Mouse (Mus musculus): ENCODE measurements around the gene Capg.

The Capg gene

DNA sequence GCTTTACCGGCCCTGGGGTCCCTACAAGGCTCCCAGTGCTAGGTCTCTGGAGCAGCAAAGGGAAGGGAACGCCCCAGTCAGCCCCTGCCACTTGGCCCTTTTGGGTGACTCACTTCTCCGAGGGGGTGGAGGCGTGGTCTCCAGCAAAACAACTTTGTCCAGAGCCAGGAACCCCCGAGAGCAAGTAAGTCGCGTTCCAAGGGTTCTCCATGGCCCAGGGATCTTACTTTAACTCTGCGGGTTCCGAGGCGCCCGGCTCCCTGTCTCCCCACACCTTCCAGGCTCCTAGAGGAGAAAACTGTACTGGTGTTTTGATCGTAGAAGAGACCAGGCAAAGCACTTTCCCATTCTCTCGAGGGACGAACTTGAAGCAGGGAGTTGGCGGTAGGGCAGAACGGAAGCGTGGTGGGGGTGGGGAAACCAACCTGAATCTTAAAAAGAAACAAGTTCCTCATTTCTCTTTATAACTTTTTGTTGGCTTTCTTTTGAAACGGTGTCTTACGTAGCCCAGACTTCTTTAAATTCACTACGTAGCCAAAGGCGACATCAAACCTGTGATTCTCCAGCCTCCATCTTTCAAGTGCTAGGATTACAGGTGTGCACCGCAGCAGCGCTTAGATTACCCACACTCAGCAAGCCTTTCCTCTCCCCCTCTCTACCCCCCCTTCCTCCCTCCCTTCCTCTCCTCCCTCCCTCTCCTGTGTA lies at the start of gene Capg:
Capg (plus strand) TSS at position 109 of the 705 bp plus-strand sequence.
- DNase-seq (ENCODE audit: low read depth, low spot score) = no peak

- no peak for DNase-seq (ENCODE audit: low read depth, low spot score)
Observed at GRCm38 (mm10) chr6:72498950-72499349, 45.2 kb upstream of the Capg start.

- no peak for DNase-seq (ENCODE audit: low read depth, low spot score)
Observed at GRCm38 (mm10) chr6:72503309-72503708, 40.9 kb upstream of the Capg start.

GRCm38 (mm10) chr6:72503939-72504338 lies 40.3 kb upstream of the Capg start:
- no peak for DNase-seq (ENCODE audit: low read depth, low spot score)

- DNase-seq (ENCODE audit: low read depth, low spot score) = no peak
Observed at GRCm38 (mm10) chr6:72506104-72506503, 38.1 kb upstream of the Capg start.

DNA sequence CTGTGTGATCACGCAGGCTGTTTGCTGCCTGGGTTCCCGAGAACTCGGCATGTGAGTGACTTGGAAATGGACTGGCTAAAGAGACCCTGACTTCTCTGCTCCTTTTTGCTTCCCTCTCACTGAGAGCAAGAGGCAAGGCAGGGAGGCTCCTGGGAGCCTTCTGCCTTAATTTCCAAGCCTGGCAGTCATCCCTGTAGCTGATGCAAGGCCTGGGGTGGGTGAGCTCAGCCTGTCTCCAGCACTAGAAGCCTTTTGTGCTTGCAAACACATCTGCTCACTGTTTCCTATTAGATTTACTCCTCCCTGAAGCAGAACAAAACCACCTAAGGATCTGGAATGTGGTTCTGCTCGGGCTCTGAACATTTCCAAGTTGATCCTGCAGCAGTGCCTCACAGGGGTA lies 35.6 kb upstream of the Capg start:
- peak; percentile 51 for DNase-seq (ENCODE audit: low read depth, low spot score)

DNA sequence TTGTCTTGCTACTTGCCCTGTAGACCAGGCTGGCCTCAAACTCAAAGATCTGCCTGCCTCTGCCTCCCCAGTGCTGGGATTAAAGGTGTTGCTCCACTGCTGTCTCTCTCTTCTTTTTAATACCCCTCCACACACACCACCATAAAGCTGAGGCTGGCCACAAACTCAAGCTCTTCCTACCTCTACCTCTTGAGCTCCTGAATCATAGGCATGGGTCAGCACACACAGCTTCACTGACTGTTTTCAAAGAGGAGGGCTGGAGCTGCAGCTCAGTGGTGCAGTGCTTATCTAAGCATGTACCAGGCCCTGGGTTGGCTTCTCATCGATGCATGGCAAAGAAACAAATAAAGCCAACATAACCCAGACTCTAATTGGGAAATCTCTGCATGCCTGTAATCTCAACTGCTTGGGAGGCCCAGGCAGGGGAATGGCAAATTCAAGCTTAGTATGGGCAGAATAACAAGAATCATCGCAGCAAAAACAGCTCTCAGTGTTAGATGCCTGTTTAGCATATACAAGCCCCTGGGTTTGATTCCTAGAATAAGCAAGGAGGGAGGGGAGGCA lies 34.2 kb upstream of the Capg start:
- no peak for DNase-seq (ENCODE audit: low read depth, low spot score)

DNA sequence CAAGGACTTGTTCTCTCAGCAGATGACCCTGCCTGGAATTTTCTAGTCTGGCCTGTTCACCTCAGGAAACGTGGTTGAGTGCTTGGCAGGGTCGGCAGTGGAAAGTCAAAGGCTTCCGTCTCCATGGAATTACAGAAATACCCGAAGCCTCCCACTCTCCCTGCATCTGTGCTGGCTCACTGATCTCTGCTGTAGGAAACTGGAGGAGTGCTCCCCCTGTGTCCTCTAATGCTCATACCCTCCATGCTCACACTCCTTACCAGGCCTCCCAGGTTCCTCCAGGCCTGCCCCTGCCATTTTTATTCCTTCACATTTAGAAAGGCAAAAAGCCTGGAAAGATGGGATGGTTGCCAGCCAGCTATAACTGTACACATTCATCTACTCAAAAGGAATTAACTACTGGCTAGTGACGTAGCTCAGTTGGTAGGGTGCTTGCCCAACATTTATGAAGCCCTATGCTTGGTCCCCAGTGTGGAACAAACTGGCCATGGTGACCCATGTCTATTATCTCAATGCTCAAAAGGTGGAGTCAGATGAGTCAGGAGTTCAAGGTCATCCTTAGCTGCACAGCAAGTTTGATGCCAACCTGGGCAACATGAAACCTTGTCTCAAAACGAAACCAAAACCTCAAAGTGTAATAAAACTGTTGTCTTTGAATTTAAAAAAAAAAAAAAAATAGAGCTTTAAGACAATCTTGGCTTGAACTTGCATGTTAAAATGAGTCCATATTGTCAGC lies 33.3 kb upstream of the Capg start:
- peak; percentile 51 for DNase-seq (ENCODE audit: low read depth, low spot score)

DNA sequence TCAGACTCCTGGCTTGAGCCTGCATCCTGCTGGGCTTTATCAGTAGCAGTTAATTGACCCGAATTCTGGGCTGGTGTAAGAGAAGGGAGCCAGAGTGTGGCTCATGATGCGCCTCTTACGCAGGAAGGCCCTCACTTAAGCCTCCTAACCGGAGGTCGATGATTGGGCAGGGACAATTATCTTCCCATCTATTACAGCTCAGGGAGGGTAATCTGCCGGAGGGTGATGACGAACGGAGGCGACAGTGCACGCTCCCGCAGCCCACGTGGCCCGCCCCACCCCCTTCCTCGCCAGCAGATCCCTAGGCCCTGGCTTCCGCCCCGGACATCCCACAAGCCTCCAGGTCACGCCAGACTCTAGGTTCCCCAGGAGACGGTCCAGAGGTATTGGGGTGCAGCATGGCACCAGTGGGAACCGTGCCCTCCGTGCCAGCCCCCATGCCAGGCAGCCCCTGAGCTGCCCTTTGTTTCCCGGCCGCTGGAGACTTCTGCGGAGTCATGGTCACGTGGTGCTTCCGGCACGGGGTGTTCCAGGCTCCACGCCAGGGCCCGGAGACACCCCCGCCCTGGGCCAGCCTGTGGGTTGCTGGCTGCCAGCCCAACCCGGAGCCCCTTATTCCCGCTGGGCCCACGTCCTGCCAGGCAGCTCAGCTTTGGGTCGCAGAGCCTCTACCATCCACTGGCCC lies 31.7 kb upstream of the Capg start:
- peak; percentile 94 for DNase-seq (ENCODE audit: low read depth, low spot score)

DNA sequence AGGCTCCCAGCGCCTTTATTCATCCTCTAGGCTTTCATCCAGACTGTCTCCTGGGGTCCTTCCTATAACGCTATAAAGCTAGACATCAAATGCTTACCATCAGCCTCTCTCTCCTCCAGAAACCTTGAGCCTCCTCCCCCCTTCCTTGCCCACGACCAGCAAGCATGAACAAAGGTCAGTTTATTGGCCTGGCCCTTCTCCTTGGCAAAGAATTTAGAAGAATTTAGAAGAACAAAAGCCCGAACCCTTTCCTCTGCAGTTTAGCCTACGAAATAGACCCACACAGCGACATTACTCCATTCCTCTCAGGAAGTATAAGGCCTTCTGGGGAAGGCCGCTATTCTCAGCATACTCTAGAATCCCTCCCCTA lies 31.1 kb upstream of the Capg start:
- no peak for DNase-seq (ENCODE audit: low read depth, low spot score)

DNA sequence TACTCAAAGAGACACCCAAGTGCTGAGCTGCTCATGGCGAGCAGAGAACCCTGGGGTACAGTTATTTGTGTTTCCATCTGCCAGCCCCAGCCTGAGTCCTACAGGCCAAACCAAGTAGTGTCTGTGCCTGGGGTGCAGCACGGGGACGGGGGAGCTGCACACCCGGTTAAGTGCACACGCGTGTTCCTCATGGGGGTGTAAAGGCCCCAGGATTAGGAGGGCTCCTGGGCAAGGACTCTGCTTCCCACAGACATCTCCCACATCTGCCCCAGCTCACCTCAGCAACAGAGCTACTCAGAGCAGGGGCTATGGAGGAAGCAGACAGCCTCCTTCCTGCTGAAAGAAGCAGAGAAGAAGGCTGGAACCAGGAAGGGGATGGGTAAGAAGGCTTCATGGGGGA lies 28.5 kb upstream of the Capg start:
- no peak for DNase-seq (ENCODE audit: low read depth, low spot score)

DNA sequence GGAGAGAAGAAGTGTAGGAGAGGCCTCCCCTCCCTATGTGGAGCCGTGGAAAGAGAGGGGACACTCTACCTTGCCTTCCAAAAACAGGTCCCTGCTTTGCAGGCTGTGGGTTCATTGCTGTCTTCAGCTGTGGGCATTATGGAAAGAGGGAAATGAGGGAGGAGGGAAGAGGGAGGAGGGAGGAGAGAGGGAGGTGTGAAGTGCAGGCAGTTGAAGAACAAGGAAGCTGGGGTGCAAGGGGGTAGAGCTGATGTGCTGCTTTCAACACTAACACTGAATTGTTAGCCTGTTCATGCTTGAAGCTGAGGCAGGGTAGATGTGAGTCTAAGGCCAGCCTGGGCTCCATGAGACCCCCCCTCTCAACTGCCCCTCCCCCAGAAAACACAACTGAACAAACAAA lies 25.3 kb upstream of the Capg start:
- peak; percentile 64 for DNase-seq (ENCODE audit: low read depth, low spot score)

DNA sequence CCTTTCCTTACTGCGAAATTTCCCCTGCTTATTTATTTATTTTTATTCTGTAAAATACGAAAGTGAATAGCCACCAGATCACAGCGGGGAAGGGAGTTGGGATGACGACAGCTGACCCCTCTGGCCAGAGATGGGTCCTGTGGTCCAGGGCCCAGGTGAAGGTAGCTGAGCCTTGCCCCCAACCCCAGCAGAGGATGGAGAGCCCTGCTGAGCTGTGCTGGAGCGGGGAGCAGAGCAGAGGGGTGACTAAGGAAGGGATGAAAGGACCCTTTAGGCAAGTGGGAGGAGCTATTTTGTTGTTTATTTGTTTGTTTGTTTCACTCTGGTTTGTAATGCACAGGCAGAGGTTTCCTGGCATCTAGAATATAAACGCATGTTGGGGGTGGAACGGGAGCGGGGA lies 24.9 kb upstream of the Capg start:
- no peak for DNase-seq (ENCODE audit: low read depth, low spot score)

GRCm38 (mm10) chr6:72519892-72520663 lies 24.1 kb upstream of the Capg start:
- DNase-seq (ENCODE audit: low read depth, low spot score) = peak; percentile 82

- no peak for DNase-seq (ENCODE audit: low read depth, low spot score)
Observed at GRCm38 (mm10) chr6:72520904-72521303, 23.3 kb upstream of the Capg start.

DNA sequence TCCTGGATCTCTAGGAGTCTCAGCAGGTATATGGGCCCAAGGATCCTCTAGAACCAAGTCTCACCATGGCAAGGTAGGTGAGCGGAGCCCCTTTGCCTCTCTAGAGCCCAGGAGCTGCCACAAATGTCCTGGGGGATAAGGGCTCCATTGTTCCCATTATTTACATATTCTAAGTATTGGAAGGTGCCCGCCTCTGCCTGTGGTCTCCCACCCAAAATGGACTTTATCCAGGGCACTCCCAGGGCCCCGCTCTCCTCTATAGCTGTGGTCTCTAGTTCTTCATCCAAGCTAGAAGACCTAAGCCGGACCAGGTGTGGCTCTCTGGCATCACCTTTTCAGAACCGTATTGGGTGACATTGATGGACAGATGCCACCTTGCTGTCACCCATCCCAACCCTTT lies 22.6 kb upstream of the Capg start, which contains the start of gene Sh2d6:
Sh2d6 (minus strand) TSS at position 101 of the 400 bp plus-strand sequence.
- no peak for DNase-seq (ENCODE audit: low read depth, low spot score)

DNA sequence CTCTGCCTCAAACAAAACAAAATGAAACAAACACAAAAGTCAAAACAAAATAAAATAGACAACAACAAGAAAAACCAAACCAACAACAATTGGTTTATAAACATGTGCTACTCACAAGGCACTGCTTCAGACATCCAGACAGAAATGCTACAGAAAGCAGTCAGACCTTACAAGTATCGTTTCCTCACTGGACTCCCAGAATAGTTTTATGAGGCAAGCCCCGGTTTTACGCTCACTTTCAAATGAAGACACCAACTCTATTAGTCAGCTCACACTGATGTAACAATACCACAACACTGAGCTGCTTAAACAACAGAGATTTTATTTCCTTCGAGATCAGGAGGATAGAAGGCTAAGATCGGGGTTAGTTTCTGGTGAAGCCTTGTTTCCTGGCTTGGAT lies 21.9 kb upstream of the Capg start:
- no peak for DNase-seq (ENCODE audit: low read depth, low spot score)

DNA sequence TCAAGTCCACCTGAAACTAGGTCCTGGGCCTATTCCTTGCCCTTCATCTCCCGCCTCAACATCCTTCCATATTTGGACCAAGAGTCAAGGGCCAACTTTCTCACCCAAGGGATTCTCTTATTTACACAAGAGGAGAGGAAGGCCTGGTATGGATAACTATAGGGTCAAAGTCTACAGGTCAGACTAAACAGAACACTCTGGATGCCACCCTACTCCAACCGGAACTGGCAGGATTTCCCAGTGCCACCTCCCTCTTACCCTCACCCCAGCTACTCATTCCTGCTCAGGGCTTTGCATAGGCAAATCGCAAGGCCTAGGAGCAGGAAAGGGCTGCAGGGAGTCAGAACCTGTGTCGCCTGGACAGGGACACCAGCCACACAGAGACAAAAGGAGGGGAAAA lies 21.0 kb upstream of the Capg start:
- no peak for DNase-seq (ENCODE audit: low read depth, low spot score)

GRCm38 (mm10) chr6:72524160-72524559 lies 20.0 kb upstream of the Capg start:
- DNase-seq (ENCODE audit: low read depth, low spot score) = no peak

GRCm38 (mm10) chr6:72527070-72527469 lies 17.1 kb upstream of the Capg start:
- DNase-seq (ENCODE audit: low read depth, low spot score) = no peak

GRCm38 (mm10) chr6:72528410-72529151 lies 15.6 kb upstream of the Capg start:
- DNase-seq (ENCODE audit: low read depth, low spot score) = no peak

Data from brain, adult 2 months (tissue).